Mouse (Mus musculus) liver, embryonic 13.5 days (tissue): Measurements from ENCODE around the gene Ptcd3. TPM values are rescaled to one million over a fixed set of nuclear protein-coding genes. Genes with fewer than 3 reads are reported as not detected.
"Not testable (repeated sequence)": the region's sequence is repeated elsewhere in the genome, so short reads cannot be mapped to it uniquely, and the experiment has no call there.

Experiments used
- ATAC-seq: fragments of 200-750 bp; cut with Nextera tagmentation; 2 replicates; pipeline ENCODE4 v1.8.0; 2017; ENCODE audit warnings: low read depth, mild to moderate bottlenecking, moderate number of reproducible peaks, moderate library complexity
- DNase-seq: peaks from one replicate; pipeline ENCODE4 v3.0.0; 2022
- H3K27ac ChIP-seq: fragments of 300-500 bp; sonication (generic); 2 replicates; pipeline ENCODE4 v1.5.1; 2015; ENCODE audit warnings: moderate library complexity, mild to moderate bottlenecking, inconsistent platforms
- H3K27me3 ChIP-seq: fragments of 300-500 bp; sonication (generic); 2 replicates; pipeline ENCODE4 v1.6.1; 2015; ENCODE audit warnings: mild to moderate bottlenecking, inconsistent platforms
- H3K36me3 ChIP-seq: fragments of 300-500 bp; sonication (generic); 2 replicates; pipeline ENCODE4 v1.6.1; 2015; ENCODE audit warnings: mild to moderate bottlenecking, inconsistent platforms
- H3K4me1 ChIP-seq: fragments of 300-500 bp; sonication (generic); replicated peaks from 2 replicates; pipeline ENCODE4 v1.6.1; 2015; ENCODE audit warnings: inconsistent platforms
- H3K4me2 ChIP-seq: fragments of 300-500 bp; sonication (generic); 2 replicates; pipeline ENCODE4 v1.6.1; 2015; ENCODE audit warnings: inconsistent platforms, mild to moderate bottlenecking, moderate library complexity
- H3K4me3 ChIP-seq: fragments of 300-500 bp; sonication (generic); replicated peaks from 2 replicates; pipeline ENCODE4 v1.5.1; 2015; ENCODE audit warnings: mild to moderate bottlenecking, inconsistent platforms
- H3K9ac ChIP-seq: fragments of 300-500 bp; sonication (generic); 2 replicates; pipeline ENCODE4 v1.6.1; 2015; ENCODE audit warnings: mild to moderate bottlenecking, inconsistent platforms
- H3K9me3 ChIP-seq: fragments of 300-500 bp; sonication (generic); replicated peaks from 2 replicates; pipeline ENCODE4 v1.6.1; 2016; ENCODE audit warnings: inconsistent platforms
- WGBS: fragments of 180-500 bp; shearing (Covaris S2); methylation state at CpG from one replicate; pipeline ENCODE4 v1.1.7; 2015; ENCODE audit not compliant: insufficient replicate concordance; 5-methylcytosine and 5-hydroxymethylcytosine counted together
- polyA plus RNA-seq: library from polyadenylated mRNA; unstranded; fragments of >200 nt; fragmentation: Nextera tagmentation; extraction: Ambion mirVana; gene quantifications from 2 replicates; pipeline ENCODE4 v1.2.1, GENCODE M21; 2015

Ptcd3 gene
- polyA plus RNA-seq, 1 experiment from 2014 or later = 75.4 TPM

- Histone ChIP-seq H3K4me3 (no peak overlapping the region), H3K9me3 (no peaks in the 10 kb centered on the region), H3K36me3 (peaks cover 77% of the 10 kb centered on the region), H3K4me1 (no peaks in the 10 kb centered on the region), H3K9ac (no peak overlapping the region), H3K27ac (no peak overlapping the region), H3K4me2 (no peak overlapping the region), H3K27me3 (no peaks in the 10 kb centered on the region)
- 55% methylated on average over 1 of the region's 1 CpGs for WGBS
- DNase-seq = no peak
- no peak for ATAC-seq
Measured at GRCm38 (mm10) chr6:71868809-71869208, 39.7 kb downstream of the Ptcd3 start.

- Histone ChIP-seq H3K4me1 (no peaks in the 10 kb centered on the region), H3K27ac (no peak overlapping the region), H3K9ac (no peak overlapping the region), H3K4me2 (no peak overlapping the region), H3K27me3 (no peaks in the 10 kb centered on the region), H3K36me3 (peaks cover 77% of the 10 kb centered on the region), H3K9me3 (no peaks in the 10 kb centered on the region), H3K4me3 (no peak overlapping the region)
- ATAC-seq (no peak), DNase-seq (no peak)
- WGBS = 80% methylated on average over 2 of the region's 2 CpGs
Measured at GRCm38 (mm10) chr6:71867751-71868150, 40.8 kb downstream of the Ptcd3 start.

GRCm38 (mm10) chr6:71846906-71847305, 61.6 kb downstream of the Ptcd3 start:
- H3K9ac ChIP-seq, ATAC-seq, H3K4me1 ChIP-seq, H3K4me3 ChIP-seq, DNase-seq, H3K9me3 ChIP-seq, H3K27ac ChIP-seq, H3K4me2 ChIP-seq, H3K27me3 ChIP-seq: not testable (repeated sequence)
- 94% methylated on average over 6 of the region's 6 CpGs for WGBS
- peaks cover 56% of the 10 kb centered on the region for H3K36me3 ChIP-seq

- Histone ChIP-seq H3K36me3 (peaks cover 12% of the 10 kb centered on the region), H3K4me1 (peaks cover 24% of the 10 kb centered on the region), H3K9ac (no peak overlapping the region), H3K9me3 (no peaks in the 10 kb centered on the region), H3K4me3 (no peak overlapping the region), H3K4me2 (no peak overlapping the region), H3K27ac (peak overlapping the region; percentile 48; the same call in 1 of the 2 replicates), H3K27me3 (no peaks in the 10 kb centered on the region)
- 79% methylated on average over 1 of the region's 1 CpGs for WGBS
- peak; percentile 42; the same call in 1 of the 2 replicates for ATAC-seq
- no peak for DNase-seq
Measured at GRCm38 (mm10) chr6:71840597-71841290, 67.8 kb downstream of the Ptcd3 start.

DNA sequence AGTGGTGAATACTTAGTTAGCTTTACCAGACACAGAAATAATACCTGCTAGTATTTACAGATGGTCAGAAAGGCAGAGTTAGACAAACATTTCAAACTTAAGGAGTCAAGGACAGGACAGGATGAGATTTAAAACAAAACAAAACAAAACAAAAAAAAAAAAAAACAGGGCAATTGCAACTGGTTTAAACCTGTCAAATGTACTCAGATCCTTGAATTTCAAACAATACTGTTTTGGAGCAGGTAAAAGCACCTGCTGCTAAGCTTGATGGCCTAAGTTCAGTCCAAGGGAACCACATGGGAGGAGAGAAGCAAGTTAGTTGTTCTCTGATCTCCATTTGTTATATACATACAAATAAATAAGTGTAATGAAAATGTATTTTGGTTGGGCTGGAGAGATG, 68.7 kb downstream of the Ptcd3 start:
- Histone ChIP-seq H3K9ac (no peak overlapping the region), H3K36me3 (peaks cover 13% of the 10 kb centered on the region), H3K4me2 (no peak overlapping the region), H3K27ac (no peak overlapping the region), H3K27me3 (no peaks in the 10 kb centered on the region), H3K9me3 (no peaks in the 10 kb centered on the region), H3K4me1 (peaks cover 24% of the 10 kb centered on the region), H3K4me3 (no peak overlapping the region)
- ATAC-seq (no peak), DNase-seq (no peak)

- Histone ChIP-seq H3K27me3 (no peaks in the 10 kb centered on the region), H3K4me3 (no peak overlapping the region), H3K36me3 (peaks cover 21% of the 10 kb centered on the region), H3K4me2 (no peak overlapping the region), H3K9me3 (no peaks in the 10 kb centered on the region), H3K9ac (peak overlapping the region; percentile 19; the same call in 1 of the 2 replicates), H3K4me1 (peaks cover 41% of the 10 kb centered on the region), H3K27ac (no peak overlapping the region)
- 20% methylated on average over 2 of the region's 2 CpGs for WGBS
- no peak for ATAC-seq
- DNase-seq = no peak
Measured at GRCm38 (mm10) chr6:71836811-71837210, 71.7 kb downstream of the Ptcd3 start.

GRCm38 (mm10) chr6:71831581-71831960, 77.0 kb downstream of the Ptcd3 start:
- DNase-seq = peak; percentile 96
- peak overlapping the region; percentile 79 for H3K4me2 ChIP-seq
- ATAC-seq = peak; percentile 96
- H3K36me3 ChIP-seq = peaks cover 21% of the 10 kb centered on the region
- no peaks in the 10 kb centered on the region for H3K27me3 ChIP-seq
- no peaks in the 10 kb centered on the region for H3K9me3 ChIP-seq
- peaks cover 35% of the 10 kb centered on the region for H3K4me1 ChIP-seq
- peak overlapping the region; percentile 90 for H3K9ac ChIP-seq
- WGBS = under 1% methylated on average over 21 of the region's 21 CpGs
- H3K4me3 ChIP-seq = peak overlapping the region; percentile 87
- H3K27ac ChIP-seq = peak overlapping the region; percentile 95

DNA sequence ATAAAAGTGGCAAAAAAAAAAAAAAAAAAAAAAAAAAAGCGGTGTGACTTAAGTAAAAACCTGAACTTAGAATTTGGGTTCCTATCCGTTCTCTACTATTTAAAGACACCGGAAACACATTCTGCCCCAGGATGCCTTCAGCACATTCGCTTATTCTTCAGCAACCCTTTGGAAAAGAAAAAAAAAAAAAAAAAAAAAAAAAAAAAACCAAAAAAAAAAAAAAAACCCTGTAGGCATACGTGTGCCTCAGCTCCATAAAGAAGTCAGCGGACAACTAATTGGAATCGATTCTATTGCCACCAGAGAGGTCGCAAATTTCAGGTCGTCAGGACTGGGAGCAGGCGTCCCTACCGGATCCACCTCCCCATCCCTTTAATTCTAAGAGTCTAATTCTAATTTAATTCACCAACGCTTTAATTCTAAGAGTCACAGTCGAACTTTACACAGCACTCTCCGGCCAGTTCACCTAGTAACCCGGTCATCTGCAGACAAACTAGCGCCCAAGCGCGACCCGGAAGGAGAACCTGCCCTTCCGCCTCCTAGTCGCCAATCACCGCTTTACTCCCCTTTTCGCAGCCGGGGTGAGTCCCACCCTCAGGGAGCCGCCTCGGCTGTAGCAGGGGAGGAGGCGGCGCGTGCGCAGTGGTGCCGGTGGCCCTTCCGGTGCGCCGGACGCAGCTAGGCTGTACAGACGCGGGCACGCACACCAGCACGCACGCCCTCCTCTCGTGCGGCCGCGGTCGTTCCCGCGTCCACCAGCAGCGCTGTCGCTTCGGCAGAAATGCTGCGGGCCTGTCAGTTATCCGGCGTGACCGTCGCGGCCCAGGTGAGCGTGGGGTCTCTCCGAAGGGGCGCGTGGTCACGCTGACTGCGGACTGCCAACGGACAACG, 77.6 kb downstream of the Ptcd3 start, which contains the start of gene Immt:
Gene Immt, plus strand, starts transcription at position 642 of the 891 bp plus-strand sequence.
- Histone ChIP-seq H3K4me3 (peak within 1 kb of the TSS; percentile 87), H3K27me3 (no peaks in the 10 kb centered on the region), H3K9me3 (no peaks in the 10 kb centered on the region), H3K4me2 (peak within 1 kb of the TSS; percentile 79), H3K9ac (peak within 1 kb of the TSS; percentile 90), H3K36me3 (peaks cover 18% of the 10 kb centered on the region), H3K4me1 (peaks cover 29% of the 10 kb centered on the region), H3K27ac (peak within 1 kb of the TSS; percentile 95)
- WGBS = under 1% methylated on average over 64 of the region's 64 CpGs
- ATAC-seq (peak; percentile 98), DNase-seq (peak; percentile 97)

Other genes with a start within 250 kb of the Ptcd3 start
- 3.6 and 4.2 TPM in 2 replicates for gene Reep1, start 201.2 kb downstream of the Ptcd3 start, polyA plus RNA-seq
- gene Mrpl35, start 81.8 kb downstream of the Ptcd3 start, polyA plus RNA-seq = 78.1 and 86.8 TPM in 2 replicates
- gene Immt, start 77.4 kb downstream of the Ptcd3 start, polyA plus RNA-seq = 158 and 161 TPM in 2 replicates
- gene Polr1a, start 303 bp upstream of the Ptcd3 start, polyA plus RNA-seq = 18.8 and 22.0 TPM in 2 replicates
- gene St3gal5, start 188.8 kb upstream of the Ptcd3 start, polyA plus RNA-seq = 179 and 192 TPM in 2 replicates